Mouse (Mus musculus) bone marrow macrophage, adult 2 months (primary cell): ENCODE data around the gene Gp9.

Experiments used
- CTCF ChIP-seq: IDR thresholded peaks from 2 replicates; pipeline ENCODE4 v1.5.1; 2012; ENCODE audit warnings: low read depth, mild to moderate bottlenecking, low read length, moderate library complexity
- POLR2A ChIP-seq: IDR thresholded peaks from 2 replicates; pipeline ENCODE4 v1.6.1; 2012; ENCODE audit warnings: mild to moderate bottlenecking, low read depth, low read length, borderline replicate concordance

DNA sequence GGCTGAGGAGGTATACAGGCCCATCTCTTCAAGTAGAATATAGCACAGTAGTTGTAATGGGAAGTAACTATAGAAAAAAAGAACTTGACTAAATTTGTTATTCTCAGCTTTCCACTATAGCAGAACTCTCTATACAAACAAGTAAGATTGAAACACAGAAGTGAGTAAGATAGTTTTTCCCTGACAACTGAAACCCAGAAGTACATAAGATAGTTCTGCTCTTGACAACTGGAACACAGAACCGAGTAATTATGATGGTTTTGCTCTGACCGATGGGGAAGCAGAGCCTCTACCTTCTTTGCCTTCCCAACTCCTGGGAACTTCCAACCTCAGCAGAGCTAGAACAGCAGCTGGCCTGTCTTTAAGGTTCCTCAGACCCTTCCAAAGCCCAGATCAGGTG lies 31.3 kb downstream of the Gp9 start:
- TF ChIP-seq CTCF = no peak
- TF ChIP-seq POLR2A = no peak
